Mouse (Mus musculus): ENCODE results near the gene Nelfcd. TPM values are rescaled to one million over a fixed set of nuclear protein-coding genes. Genes with fewer than 3 reads are reported as not detected.

Gene Nelfcd
- polyA plus RNA-seq (2012; rRNA removed), result 51.6 and 56.1 TPM in 2 replicates

GRCm38 (mm10) chr2:174415731-174416310 lies at the start of gene Nelfcd:
Nelfcd (plus strand) TSS chr2:174415804.

DNA sequence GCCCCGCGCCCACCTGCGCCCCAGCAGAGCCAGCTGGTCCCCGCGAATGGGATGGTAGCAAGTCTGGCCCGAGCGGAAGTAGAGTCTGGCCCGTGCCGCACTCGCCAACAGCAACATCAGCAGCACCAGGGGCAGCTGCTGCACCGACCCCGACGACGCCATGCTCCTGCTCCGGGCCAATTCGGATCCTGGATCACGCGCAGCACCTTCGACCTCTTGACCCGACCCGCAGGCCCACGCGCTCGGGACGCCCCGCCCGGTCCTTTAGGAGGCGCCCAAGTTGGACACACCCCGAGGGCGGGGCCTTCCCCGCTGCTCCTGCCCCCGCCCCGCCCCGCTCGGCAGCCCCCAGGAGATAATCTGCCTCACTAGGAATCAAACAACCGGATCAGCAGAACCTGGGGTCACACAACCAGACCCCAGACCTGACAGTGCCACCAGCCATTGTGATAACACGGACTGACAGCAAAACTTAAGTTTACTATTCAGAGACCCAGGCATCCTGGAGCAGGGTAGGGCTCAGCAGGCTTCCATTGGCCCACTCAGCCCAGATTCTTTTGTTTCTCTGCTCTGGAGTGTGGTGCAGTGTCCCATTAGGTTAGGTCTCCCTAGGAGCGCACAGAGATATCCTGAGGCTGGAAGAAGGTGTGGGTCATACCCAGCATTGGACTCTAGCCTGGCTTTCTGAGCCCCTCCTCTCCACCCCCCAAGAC lies 23.3 kb downstream of the Nelfcd start, which contains the start of gene Ctsz:
Gene Ctsz, minus strand, starts transcription at position 303 of the 713 bp plus-strand sequence.

GRCm38 (mm10) chr2:174450353-174450752 lies 34.7 kb downstream of the Nelfcd start, which contains the start of gene Tubb1:
Tubb1 (plus strand) TSS chr2:174450695.

DNA sequence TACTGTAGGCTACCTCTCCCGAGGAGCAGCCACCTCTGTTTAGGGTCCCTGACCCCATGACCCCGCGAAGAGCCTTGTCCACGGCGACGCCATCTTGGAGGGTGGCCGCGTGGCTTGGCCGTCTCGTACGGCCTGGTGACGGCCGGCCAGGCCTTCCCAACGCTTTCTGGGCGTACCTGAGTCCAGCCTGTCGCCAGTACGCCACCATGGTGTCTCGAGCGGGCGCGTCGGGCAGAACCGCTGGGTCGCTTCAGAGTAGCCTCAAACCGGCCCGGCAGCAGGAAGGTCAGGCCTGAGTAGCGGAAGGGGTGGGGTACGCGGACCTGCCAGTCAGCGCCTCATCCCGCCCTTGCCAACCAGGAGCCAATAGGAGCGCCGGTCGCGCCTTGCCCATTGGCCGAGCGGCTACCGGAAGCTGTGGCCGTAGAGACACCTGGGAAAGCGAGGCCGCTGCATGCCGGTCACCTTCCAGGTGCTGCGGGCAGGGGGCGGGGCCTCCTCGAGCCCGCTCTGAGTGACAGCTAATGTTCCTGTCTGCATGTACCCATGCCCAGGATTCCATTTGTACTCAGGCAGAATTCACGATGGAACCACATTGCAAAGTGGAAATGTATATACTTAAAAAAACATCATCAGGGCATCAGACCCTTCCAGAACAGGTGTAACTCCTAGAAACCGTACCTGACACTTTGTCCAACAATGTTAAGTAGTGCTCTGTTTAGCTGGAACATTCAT lies 48.4 kb downstream of the Nelfcd start, which contains the start of gene Atp5e:
Gene Atp5e, minus strand, starts transcription at position 317 of the 735 bp plus-strand sequence.

GRCm38 (mm10) chr2:174472818-174473549 lies 57.4 kb downstream of the Nelfcd start, which contains the start of gene Prelid3b:
Prelid3b (minus strand) TSS chr2:174473081.

Other genes starting within 250 kb of the Nelfcd start
- gene Gnas, start 131.5 kb upstream of the Nelfcd start, polyA plus RNA-seq (2012; rRNA removed), result 787 and 837 TPM in 2 replicates
- gene Gm20721, start 69.1 kb upstream of the Nelfcd start, polyA plus RNA-seq (2012; rRNA removed), result 0.34 and 0.41 TPM in 2 replicates
- gene Ctsz, start 23.2 kb downstream of the Nelfcd start, polyA plus RNA-seq (2012; rRNA removed), result 260 and 283 TPM in 2 replicates
- gene Tubb1, start 34.9 kb downstream of the Nelfcd start, polyA plus RNA-seq (2012; rRNA removed), result 0.13 and 0.17 TPM in 2 replicates
- gene Atp5e, start 48.3 kb downstream of the Nelfcd start, polyA plus RNA-seq (2012; rRNA removed), result 463 and 501 TPM in 2 replicates
- gene Prelid3b, start 57.3 kb downstream of the Nelfcd start, polyA plus RNA-seq (2012; rRNA removed), result 82.8 and 117 TPM in 2 replicates
- 0.09 and 0.17 TPM in 2 replicates for gene Zfp831, start 227.7 kb downstream of the Nelfcd start, polyA plus RNA-seq (2012; rRNA removed)

Data from colon, adult 2 months (tissue).